33 mouse cellular contexts compared by ENCODE assay signal in the genomic region with DNA sequence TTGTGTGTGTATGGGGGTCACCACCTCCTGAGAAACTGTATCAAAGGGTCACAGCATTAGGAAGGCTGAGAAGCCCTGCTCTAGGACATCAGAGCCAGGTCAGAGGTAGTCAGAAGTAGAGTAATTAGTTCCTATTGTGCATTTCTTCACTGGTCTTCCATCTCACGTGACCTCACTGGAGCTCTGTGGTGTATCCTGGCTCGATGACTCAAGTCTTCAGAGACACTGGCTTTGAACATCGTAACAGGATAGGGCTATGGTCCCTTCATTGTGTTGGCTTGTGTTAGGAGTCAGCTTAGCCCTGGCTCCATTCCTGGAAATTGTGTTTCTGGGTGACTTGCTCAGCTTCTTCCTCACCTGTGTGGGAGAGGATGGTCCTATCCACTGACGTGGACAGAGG.
"Had no signal": no experiment of that assay in that cellular context is flagged by ENCODE, and none has a peak within 500 bp of the region (broad histone marks: within the 10 kb centered on the region; RNA-seq: fewer than 3 reads in every experiment).

No protein-coding gene starts in this region.

- H3K4me3 ChIP-seq: heart, embryonic 12.5 days; heart, embryonic 13.5 days; heart, embryonic 15.5 days; hindbrain, embryonic 10.5 days; hindbrain, embryonic 12.5 days; hindbrain, embryonic 13.5 days; hindbrain, embryonic 15.5 days; intestine, embryonic 15.5 days; kidney, embryonic 15.5 days; layer of hippocampus, adult 2 months; left cerebral cortex, adult 2 months had no signal

- H3K9me3 ChIP-seq: heart, embryonic 15.5 days; hindbrain, embryonic 15.5 days; intestine, embryonic 15.5 days; kidney, embryonic 15.5 days had no signal

- H3K27ac ChIP-seq: heart, embryonic 13.5 days; heart, embryonic 15.5 days; hindbrain, embryonic 10.5 days; hindbrain, embryonic 12.5 days; hindbrain, embryonic 13.5 days; hindbrain, embryonic 14.5 days; hindbrain, embryonic 15.5 days; hindbrain, postnatal 0 days; intestine, embryonic 15.5 days; kidney, embryonic 15.5 days; kidney, postnatal 0 days; layer of hippocampus, adult 2 months; left cerebral cortex, adult 2 months had no signal

- H3K27me3 ChIP-seq: heart, embryonic 12.5 days; heart, embryonic 13.5 days; heart, embryonic 15.5 days; hindbrain, embryonic 12.5 days; hindbrain, embryonic 13.5 days; hindbrain, embryonic 15.5 days; intestine, embryonic 15.5 days; kidney, embryonic 15.5 days had no signal

- H3K4me1 ChIP-seq: heart, embryonic 15.5 days; hindbrain, embryonic 10.5 days; hindbrain, embryonic 12.5 days; hindbrain, embryonic 15.5 days; intestine, embryonic 15.5 days; kidney, embryonic 15.5 days had no signal

- DNase-seq: heart, postnatal 10 days; heart, postnatal 14 days; heart, postnatal 36 days; heart, postnatal 4 days; kidney, adult 11 months; kidney, adult 18-20 months; kidney, adult 2 months; kidney, adult 8-10 months; kidney, adult 9 months; kidney, postnatal 10 days; kidney, postnatal 14 days; kidney, postnatal 25 days; kidney, postnatal 4 days; layer of hippocampus, adult 9-11 months; layer of hippocampus, postnatal 36 days had no signal

- ATAC-seq: hindbrain, embryonic 16.5 days; hindbrain, postnatal 0 days; intestine, embryonic 15.5 days; intestine, embryonic 16.5 days; intestine, postnatal 0 days had no signal

- H3K4me2 ChIP-seq: heart, embryonic 11.5 days; heart, embryonic 12.5 days; heart, embryonic 13.5 days; heart, embryonic 15.5 days; hindbrain, embryonic 12.5 days; hindbrain, embryonic 13.5 days; hindbrain, embryonic 14.5 days; hindbrain, embryonic 15.5 days; intestine, embryonic 15.5 days; kidney, embryonic 15.5 days had no signal
